Mouse (Mus musculus) lung, adult 2 months (tissue): ENCODE measurements around the gene Slc22a17.

Source experiments
- CTCF ChIP-seq: fragments of 200-500 bp; IDR thresholded peaks from 2 replicates; pipeline ENCODE4 v1.5.1; 2011; ENCODE audit warnings: mild to moderate bottlenecking, low read length, control low read depth; ENCODE audit not compliant: insufficient read depth
- POLR2A ChIP-seq: fragments of 200-500 bp; IDR thresholded peaks from 2 replicates; pipeline ENCODE4 v1.6.1; 2011; ENCODE audit warnings: low read depth, mild to moderate bottlenecking, control low read depth, low read length, borderline replicate concordance; ENCODE audit errors: extremely low read depth

DNA sequence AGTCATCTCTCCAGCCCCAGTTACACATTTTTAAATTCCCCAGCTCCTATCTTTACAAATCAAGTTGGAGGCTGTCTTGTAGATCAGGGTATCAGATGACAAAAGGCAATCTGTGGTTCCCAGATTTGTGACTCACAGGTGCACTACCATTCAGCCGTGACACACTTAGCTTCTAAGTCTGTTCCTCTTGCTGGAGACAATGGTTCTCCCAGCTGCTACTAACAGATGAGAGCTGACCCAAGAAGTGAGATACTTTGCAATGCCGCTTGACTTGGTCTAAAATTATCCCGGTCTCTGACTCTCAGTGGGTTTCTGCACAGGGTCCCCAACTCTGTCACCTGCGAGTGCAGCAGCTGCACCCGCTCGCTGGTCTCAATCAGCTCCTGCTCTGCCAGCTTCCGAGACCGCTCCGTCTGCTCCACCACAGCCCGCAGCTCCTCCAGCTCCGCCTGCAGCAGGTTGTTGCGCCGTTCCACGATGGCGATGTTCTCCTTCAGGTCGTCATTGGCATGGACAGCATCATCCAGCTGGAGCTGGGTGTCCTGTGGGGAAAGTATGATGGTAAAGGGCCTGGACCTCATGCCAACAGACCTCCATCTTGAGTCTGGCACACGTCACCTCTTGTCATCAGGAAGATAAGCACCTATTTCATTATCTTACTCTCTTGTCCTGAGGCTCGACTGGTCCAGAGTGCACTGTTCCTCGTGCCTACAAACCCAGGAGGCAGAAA, 33.2 kb upstream of the Slc22a17 start:
- TF ChIP-seq CTCF (no peak), POLR2A (no peak)
